Mouse (Mus musculus) liver, embryonic 15.5 days (tissue): ENCODE measurements around the gene Tecr. TPM values are rescaled to one million over a fixed set of nuclear protein-coding genes. Genes with fewer than 3 reads are reported as not detected.
"Not testable (repeated sequence)": the region's sequence is repeated elsewhere in the genome, so short reads cannot be mapped to it uniquely, and the experiment has no call there.

Experiments
- ATAC-seq: fragments of 200-750 bp; cut with Nextera tagmentation; 2 replicates; pipeline ENCODE4 v1.8.0; 2017; ENCODE audit warnings: moderate number of reproducible peaks, mild to moderate bottlenecking, moderate library complexity; ENCODE audit not compliant: insufficient read depth
- H3K27ac ChIP-seq: fragments of 300-500 bp; sonication (generic); replicated peaks from 2 replicates; pipeline ENCODE4 v1.5.1; 2015; ENCODE audit warnings: mild to moderate bottlenecking, inconsistent platforms
- H3K27me3 ChIP-seq: fragments of 300-500 bp; sonication (generic); 2 replicates; pipeline ENCODE4 v1.6.1; 2015; ENCODE audit warnings: mild to moderate bottlenecking, inconsistent platforms
- H3K36me3 ChIP-seq: fragments of 300-500 bp; sonication (generic); replicated peaks from 2 replicates; pipeline ENCODE4 v1.6.1; 2015; ENCODE audit warnings: moderate library complexity, mild to moderate bottlenecking, inconsistent platforms
- H3K4me1 ChIP-seq: fragments of 300-500 bp; sonication (generic); replicated peaks from 2 replicates; pipeline ENCODE4 v1.6.1; 2015; ENCODE audit warnings: inconsistent platforms
- H3K4me2 ChIP-seq: fragments of 300-500 bp; sonication (generic); 2 replicates; pipeline ENCODE4 v1.6.1; 2015; ENCODE audit warnings: moderate library complexity, mild to moderate bottlenecking, inconsistent platforms
- H3K4me3 ChIP-seq: fragments of 300-500 bp; sonication (generic); replicated peaks from 2 replicates; pipeline ENCODE4 v1.5.1; 2015; ENCODE audit warnings: mild to moderate bottlenecking, inconsistent platforms
- H3K9ac ChIP-seq: fragments of 300-500 bp; sonication (generic); 2 replicates; pipeline ENCODE4 v1.6.1; 2015; ENCODE audit warnings: moderate library complexity, mild to moderate bottlenecking, inconsistent platforms
- H3K9me3 ChIP-seq: fragments of 300-500 bp; sonication (generic); replicated peaks from 2 replicates; pipeline ENCODE4 v1.6.1; 2016; ENCODE audit warnings: inconsistent platforms
- WGBS: fragments of 180-500 bp; shearing (Covaris S2); methylation state at CpG from one replicate; pipeline ENCODE4 v1.1.7; 2015; ENCODE audit warnings: mixed read lengths; ENCODE audit not compliant: insufficient replicate concordance; 5-methylcytosine and 5-hydroxymethylcytosine counted together
- polyA plus RNA-seq: library from polyadenylated mRNA; unstranded; fragments of >200 nt; fragmentation: Nextera tagmentation; extraction: Ambion mirVana; gene quantifications from 2 replicates; pipeline ENCODE4 v1.2.1, GENCODE M21; 2015

Tecr gene
- polyA plus RNA-seq, 1 experiment from 2014 or later, result 329 TPM

GRCm38 (mm10) chr8:83616625-83617024 lies 8.9 kb upstream of the Tecr start:
- no peak overlapping the region for H3K4me2 ChIP-seq
- no peak overlapping the region for H3K9ac ChIP-seq
- H3K4me1 ChIP-seq, result peaks cover 12% of the 10 kb centered on the region
- H3K27ac ChIP-seq, result no peak overlapping the region
- ATAC-seq, result no peak
- H3K36me3 ChIP-seq, result peaks cover 29% of the 10 kb centered on the region
- H3K9me3 ChIP-seq, result no peaks in the 10 kb centered on the region
- H3K27me3 ChIP-seq, result no peaks in the 10 kb centered on the region
- no peak overlapping the region for H3K4me3 ChIP-seq

GRCm38 (mm10) chr8:83613695-83614094 lies 5.9 kb upstream of the Tecr start:
- Histone ChIP-seq H3K4me1 (peaks cover 31% of the 10 kb centered on the region), H3K27me3 (no peaks in the 10 kb centered on the region), H3K4me3 (no peak overlapping the region), H3K4me2 (no peak overlapping the region), H3K27ac (no peak overlapping the region), H3K9ac (no peak overlapping the region), H3K36me3 (peaks cover 50% of the 10 kb centered on the region), H3K9me3 (no peaks in the 10 kb centered on the region)
- WGBS, result 90% methylated on average over 4 of the region's 4 CpGs
- no peak for ATAC-seq

GRCm38 (mm10) chr8:83611921-83612320 lies 4.2 kb upstream of the Tecr start:
- Histone ChIP-seq H3K27me3 (no peaks in the 10 kb centered on the region), H3K4me2 (no peak overlapping the region), H3K4me3 (no peak overlapping the region), H3K9ac (no peak overlapping the region), H3K4me1 (peaks cover 34% of the 10 kb centered on the region), H3K36me3 (peaks cover 50% of the 10 kb centered on the region), H3K27ac (no peak overlapping the region), H3K9me3 (no peaks in the 10 kb centered on the region)
- WGBS, result 91% methylated on average over 4 of the region's 4 CpGs
- ATAC-seq, result no peak

DNA sequence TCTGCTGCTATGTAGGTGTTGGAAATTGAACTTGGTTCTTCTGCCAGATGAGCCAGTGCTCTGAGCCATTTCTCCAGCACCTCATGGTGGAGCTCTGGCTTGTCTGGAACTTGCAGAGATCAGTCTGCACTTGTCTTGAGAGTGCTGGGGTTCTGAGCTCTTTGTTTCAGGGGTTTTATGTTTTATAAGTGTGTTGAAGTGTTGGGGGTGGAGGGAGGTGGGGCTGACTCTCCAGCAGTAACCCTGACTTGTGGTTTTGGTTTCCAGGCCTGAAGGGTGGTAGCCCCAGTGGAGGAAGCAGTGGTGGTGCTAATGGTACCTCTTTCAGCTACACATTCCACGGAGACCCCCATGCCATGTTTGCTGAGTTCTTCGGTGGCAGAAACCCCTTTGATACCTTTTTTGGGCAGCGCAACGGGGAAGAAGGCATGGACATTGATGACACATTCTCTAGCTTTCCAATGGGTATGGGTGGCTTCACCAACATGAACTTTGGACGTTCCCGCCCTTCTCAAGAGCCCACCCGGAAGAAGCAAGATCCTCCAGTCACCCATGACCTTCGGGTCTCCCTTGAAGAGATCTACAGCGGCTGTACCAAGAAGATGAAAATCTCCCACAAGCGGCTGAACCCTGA lies 1.9 kb upstream of the Tecr start:
- Histone ChIP-seq H3K27ac (peak overlapping the region; percentile 98), H3K4me1 (peaks cover 53% of the 10 kb centered on the region), H3K9ac (peak overlapping the region; percentile 94), H3K36me3 (peaks cover 58% of the 10 kb centered on the region), H3K9me3 (no peaks in the 10 kb centered on the region), H3K4me3 (peak overlapping the region; percentile 85), H3K4me2 (peak overlapping the region; percentile 76), H3K27me3 (no peaks in the 10 kb centered on the region)
- 69% methylated on average over 10 of the region's 10 CpGs for WGBS
- no peak for ATAC-seq

- peak overlapping the region; percentile 98 for H3K27ac ChIP-seq
- peak overlapping the region; percentile 76 for H3K4me2 ChIP-seq
- WGBS, result 15% methylated on average over 9 of the region's 9 CpGs
- H3K36me3 ChIP-seq, result peaks cover 58% of the 10 kb centered on the region
- H3K4me3 ChIP-seq, result peak overlapping the region; percentile 85
- H3K9me3 ChIP-seq, result no peaks in the 10 kb centered on the region
- H3K9ac ChIP-seq, result peak overlapping the region; percentile 94
- peaks cover 59% of the 10 kb centered on the region for H3K4me1 ChIP-seq
- no peaks in the 10 kb centered on the region for H3K27me3 ChIP-seq
- no peak for ATAC-seq
These were observed 1.3 kb upstream of the Tecr start for GRCm38 (mm10) chr8:83609086-83609485.

DNA sequence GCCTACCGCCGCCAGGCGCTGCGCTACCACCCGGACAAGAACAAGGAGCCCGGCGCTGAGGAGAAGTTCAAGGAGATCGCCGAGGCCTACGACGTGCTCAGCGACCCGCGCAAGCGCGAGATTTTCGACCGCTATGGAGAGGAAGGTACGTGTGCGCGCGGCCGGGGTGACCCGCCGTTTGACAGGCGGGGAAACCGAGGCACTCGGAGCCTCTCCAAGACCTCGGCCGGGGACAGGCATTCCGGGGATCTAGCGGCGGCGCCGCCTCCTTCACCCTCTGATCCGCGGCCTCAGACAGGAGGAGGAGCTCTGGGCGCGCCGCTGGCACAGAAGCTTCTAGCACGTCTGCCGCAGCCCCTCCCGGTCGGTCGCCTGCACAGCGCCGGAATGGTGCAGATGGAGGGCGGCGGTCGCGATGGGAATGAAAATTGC lies 643 bp upstream of the Tecr start:
- peaks cover 51% of the 10 kb centered on the region for H3K36me3 ChIP-seq
- H3K4me3 ChIP-seq, result peak overlapping the region; percentile 85
- ATAC-seq, result peak; percentile 73
- H3K27me3 ChIP-seq, result no peaks in the 10 kb centered on the region
- H3K4me2 ChIP-seq, result peak overlapping the region; percentile 76
- under 1% methylated on average over 51 of the region's 51 CpGs for WGBS
- H3K4me1 ChIP-seq, result peaks cover 64% of the 10 kb centered on the region
- H3K9me3 ChIP-seq, result no peaks in the 10 kb centered on the region
- H3K9ac ChIP-seq, result peak overlapping the region; percentile 94
- H3K27ac ChIP-seq, result peak overlapping the region; percentile 98

- Histone ChIP-seq H3K36me3 (peaks cover 12% of the 10 kb centered on the region), H3K4me2 (no peak overlapping the region), H3K27me3 (no peaks in the 10 kb centered on the region), H3K9me3 (no peaks in the 10 kb centered on the region), H3K4me1 (peaks cover 86% of the 10 kb centered on the region), H3K9ac (0 out of 2 replicates have a peak overlapping the region, but pooled peaks have one; percentile 35), H3K27ac (peak overlapping the region; percentile 86), H3K4me3 (no peak overlapping the region)
- 81% methylated on average over 2 of the region's 2 CpGs for WGBS
- ATAC-seq, result no peak
These were observed 5.1 kb downstream of the Tecr start for GRCm38 (mm10) chr8:83602650-83603029.

DNA sequence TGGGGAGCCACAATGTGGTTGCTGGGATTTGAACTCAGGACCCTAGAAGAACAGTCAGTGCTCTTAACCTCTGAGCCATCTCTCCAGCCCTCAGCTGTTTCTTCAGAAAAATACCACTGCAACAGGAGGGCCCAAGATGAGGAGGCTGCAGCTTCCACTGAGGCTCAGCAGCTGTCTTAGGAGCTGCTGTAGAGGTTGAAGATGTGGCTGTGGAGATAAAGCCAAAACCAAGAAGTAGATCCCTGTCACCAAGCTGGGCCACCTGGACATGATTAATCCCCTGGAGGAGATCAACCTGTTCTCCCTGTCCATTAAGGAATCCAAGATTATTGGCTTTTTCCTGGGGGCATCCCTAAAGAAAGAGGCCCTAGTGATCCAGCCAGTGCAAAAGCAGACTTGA lies 8.0 kb downstream of the Tecr start:
- peaks cover 81% of the 10 kb centered on the region for H3K4me1 ChIP-seq

DNA sequence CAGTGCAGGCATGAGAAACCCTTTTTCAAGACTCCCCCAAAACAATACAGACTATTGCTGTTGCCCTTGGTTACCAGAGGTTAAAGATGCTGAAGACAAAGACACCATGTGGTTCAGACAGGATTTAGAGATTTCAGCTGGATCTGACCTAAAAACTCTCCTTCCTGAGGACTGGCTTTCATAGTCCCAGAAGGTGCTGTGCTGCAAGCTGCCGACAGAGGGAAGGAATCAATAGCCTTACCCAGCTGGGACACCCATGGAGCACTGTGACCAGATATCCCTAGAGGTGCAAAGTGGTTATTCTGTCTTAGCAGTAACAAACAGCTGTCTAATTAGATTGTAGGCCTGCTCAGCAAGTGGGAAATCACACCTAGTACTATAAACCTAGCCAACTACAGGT lies 9.6 kb downstream of the Tecr start:
- H3K27me3 ChIP-seq, result no peaks in the 10 kb centered on the region
- no peak overlapping the region for H3K4me2 ChIP-seq
- WGBS, result 37% methylated on average over 1 of the region's 1 CpGs
- H3K27ac ChIP-seq, result peak overlapping the region; percentile 94
- 0 out of 2 replicates have a peak overlapping the region, but pooled peaks have one; percentile 7 for H3K9ac ChIP-seq
- no peaks in the 10 kb centered on the region for H3K36me3 ChIP-seq
- ATAC-seq, result no peak
- no peak overlapping the region for H3K4me3 ChIP-seq
- H3K4me1 ChIP-seq, result peaks cover 78% of the 10 kb centered on the region
- H3K9me3 ChIP-seq, result no peaks in the 10 kb centered on the region

More for the DNA sequence above, 8.0 kb downstream of the Tecr start:
- peak overlapping the region; percentile 94 for H3K27ac ChIP-seq
- H3K9ac ChIP-seq, result peak overlapping the region; percentile 25
- peak overlapping the region; percentile 23 for H3K4me3 ChIP-seq
- H3K4me2 ChIP-seq, result peak overlapping the region; percentile 59
- peak; percentile 59 for ATAC-seq
- no peaks in the 10 kb centered on the region for H3K9me3 ChIP-seq
- peaks cover 5% of the 10 kb centered on the region for H3K36me3 ChIP-seq
- no peaks in the 10 kb centered on the region for H3K27me3 ChIP-seq

- Histone ChIP-seq H3K27ac (peak overlapping the region; percentile 43; the same call in 1 of the 2 replicates), H3K9ac (no peak overlapping the region)
- 10% methylated on average over 3 of the region's 3 CpGs for WGBS
These were observed 11.4 kb downstream of the Tecr start for GRCm38 (mm10) chr8:83596369-83596768.

GRCm38 (mm10) chr8:83595050-83595345 lies 12.8 kb downstream of the Tecr start:
- H3K27ac ChIP-seq, result peak overlapping the region; percentile 89
- not testable (repeated sequence) for ATAC-seq, H3K9me3 ChIP-seq, H3K27me3 ChIP-seq
- H3K4me1 ChIP-seq, result peaks cover 74% of the 10 kb centered on the region
- 39% methylated on average over 3 of the region's 3 CpGs for WGBS
- H3K36me3 ChIP-seq, result peaks cover 11% of the 10 kb centered on the region; the same call in 1 of the 2 replicates
- peak overlapping the region; percentile 87 for H3K4me2 ChIP-seq
- H3K9ac ChIP-seq, result peak overlapping the region; percentile 65
- H3K4me3 ChIP-seq, result peak overlapping the region; percentile 72

More at GRCm38 (mm10) chr8:83596369-83596768, 11.4 kb downstream of the Tecr start:
- H3K4me1 ChIP-seq, result peaks cover 81% of the 10 kb centered on the region
- peaks cover 5% of the 10 kb centered on the region; the same call in 1 of the 2 replicates for H3K36me3 ChIP-seq
- no peak overlapping the region for H3K4me3 ChIP-seq
- H3K9me3 ChIP-seq, result no peaks in the 10 kb centered on the region
- H3K4me2 ChIP-seq, result no peak overlapping the region
- no peak for ATAC-seq
- H3K27me3 ChIP-seq, result no peaks in the 10 kb centered on the region
